Mouse (Mus musculus): ENCODE measurements around the gene Carmil1. TPM values are rescaled to one million over a fixed set of nuclear protein-coding genes. Genes with fewer than 3 reads are reported as not detected.

Gene Carmil1
- total and polyA plus RNA-seq, 3 experiments = 0.15 to 1.2 TPM; not detected in 1

DNA sequence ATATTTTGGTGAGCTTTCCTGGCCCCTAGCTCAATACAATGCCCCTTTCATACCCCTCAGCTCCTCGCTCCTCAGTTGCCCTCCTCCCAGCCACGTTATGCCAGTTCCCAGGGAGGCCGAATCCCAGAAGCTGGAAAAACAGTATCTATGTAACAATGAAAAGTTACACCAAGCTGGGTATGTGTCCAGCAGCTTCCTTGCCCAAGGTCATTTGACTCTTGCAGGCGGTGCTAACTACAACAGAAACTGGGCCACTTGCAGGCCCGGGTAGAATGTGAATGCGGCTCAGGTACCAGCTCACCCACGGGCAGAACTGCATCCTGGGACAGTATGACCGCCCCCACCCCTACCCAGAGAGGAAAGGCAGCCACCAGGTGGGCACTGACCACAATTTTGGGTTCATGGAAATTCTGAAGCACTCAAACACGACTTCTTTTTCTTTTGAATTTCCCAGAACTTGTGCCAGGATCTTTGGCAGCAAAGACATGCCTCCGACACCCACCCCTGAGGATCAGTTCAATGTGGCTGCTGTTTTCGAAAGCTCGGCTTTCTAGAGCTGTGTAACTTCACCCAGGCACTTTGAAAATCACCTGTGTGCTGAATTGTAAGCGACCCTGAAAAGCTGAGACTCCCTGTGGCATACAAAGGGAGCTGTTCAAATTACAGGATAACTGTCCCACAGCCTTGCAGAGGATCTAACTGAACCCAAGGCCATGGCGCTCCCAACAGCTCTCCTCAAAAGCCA lies 12.1 kb downstream of the Carmil1 start:
- no peak for DNase-seq (ENCODE audit: low read depth, low spot score)
- H3K27ac ChIP-seq (ENCODE audit: control insufficient read depth, low read depth, low read length) = no peak overlapping the region
- H3K9me3 ChIP-seq (replicated peaks; ENCODE audit: insufficient read depth, low read length) = no peaks in the 10 kb centered on the region
- TF ChIP-seq KAT2A (conservative IDR thresholded peaks at IDR 0.05; ENCODE audit: low read depth, low read length) (no peak), SMC3 (IDR thresholded peaks at IDR 0.05; ENCODE audit: low read depth, low read length) (no peak), ZNF384 (IDR thresholded peaks at IDR 0.05; ENCODE audit: low read depth, low read length) (no peak), UBTF (IDR thresholded peaks at IDR 0.05; ENCODE audit: borderline replicate concordance, insufficient read depth, low read depth, low read length) (no peak), CHD2 (IDR thresholded peaks at IDR 0.05; ENCODE audit: low read length) (no peak), MAX (IDR thresholded peaks at IDR 0.05; ENCODE audit: low read length) (no peak), ZKSCAN1 (IDR thresholded peaks at IDR 0.05; ENCODE audit: low read depth, low read length) (no peak), MYC (IDR thresholded peaks at IDR 0.05; ENCODE audit: low read depth, low read length) (no peak), BHLHE40 (IDR thresholded peaks at IDR 0.05; ENCODE audit: borderline replicate concordance, low read depth, low read length) (no peak)
- no peak overlapping the region for H3K4me3 ChIP-seq (ENCODE audit: control insufficient read depth in 1 of 2, insufficient read depth in 1 of 2, low read depth in 2 of 2, low read length in 2 of 2)
- H3K79me2 ChIP-seq (ENCODE audit: control insufficient read depth, insufficient read depth, low read length, poor library complexity) = no peaks in the 10 kb centered on the region
- H3K4me1 ChIP-seq (ENCODE audit: control insufficient read depth in 1 of 2, insufficient read depth in 2 of 2, low read length in 2 of 2) = peaks cover 0 to 8% of the 10 kb centered on the region in 2 experiments; a peak in 3 of 4 replicates
- H3K36me3 ChIP-seq (ENCODE audit: control insufficient read depth in 1 of 2, insufficient read depth in 2 of 2, low read length in 2 of 2) = peaks cover 0 to 6% of the 10 kb centered on the region in 2 experiments; a peak in 1 of 4 replicates
- peaks cover 2 to 3% of the 10 kb centered on the region in 2 experiments; a peak in 3 of 4 replicates for H3K27me3 ChIP-seq (ENCODE audit: control insufficient read depth in 1 of 2, insufficient read depth in 2 of 2, low read length in 2 of 2)
- H3K9ac ChIP-seq (ENCODE audit: control insufficient read depth, low read depth, low read length, poor library complexity, severe bottlenecking) = no peak overlapping the region

DNA sequence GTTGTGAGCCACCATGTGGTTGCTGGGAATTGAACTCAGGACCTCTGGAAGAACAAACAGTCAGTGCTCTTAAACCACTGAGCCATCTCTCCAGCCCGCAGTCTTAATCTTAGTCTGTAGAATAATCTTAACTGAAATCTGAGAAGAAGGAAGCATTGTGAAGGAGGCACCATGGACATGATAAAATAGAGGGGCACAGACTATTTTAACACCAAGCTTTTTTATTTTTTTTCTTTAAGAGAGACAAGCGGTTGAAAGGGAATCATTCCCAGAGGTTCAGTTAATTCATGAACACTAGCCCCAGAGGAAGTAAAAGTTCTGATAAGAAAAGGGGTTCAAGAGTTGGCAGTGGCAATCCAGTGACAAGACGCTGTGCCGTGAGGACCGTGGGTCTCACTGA lies 15.8 kb downstream of the Carmil1 start:
- H3K27ac ChIP-seq (ENCODE audit: control insufficient read depth, low read depth, low read length) = peak overlapping the region; percentile 46; the same call in 1 of the 2 replicates
- no peaks in the 10 kb centered on the region for H3K9me3 ChIP-seq (replicated peaks; ENCODE audit: insufficient read depth, low read length)

More for the DNA sequence above, 15.8 kb downstream of the Carmil1 start:
- TF ChIP-seq MAFK (IDR thresholded peaks at IDR 0.05; ENCODE audit: borderline replicate concordance, low read depth, low read length) (no peak), TCF12 (IDR thresholded peaks at IDR 0.05; ENCODE audit: low read depth, low read length) (no peak), NRF1 (IDR thresholded peaks at IDR 0.05; ENCODE audit: insufficient read depth, low read depth, low read length, poor library complexity, severe bottlenecking) (no peak), RCOR1 (IDR thresholded peaks at IDR 0.05; ENCODE audit: low read depth, low read length) (peak; percentile 58; the same call in 1 of the 2 replicates), GABPA (IDR thresholded peaks at IDR 0.05; ENCODE audit: low read depth, low read length) (no peak), POLR2AphosphoS5 (IDR thresholded peaks at IDR 0.05; ENCODE audit: borderline replicate concordance, low read depth, low read length) (no peak), GATA1 (IDR thresholded peaks at IDR 0.05; ENCODE audit: low read depth, low read length) (peak; percentile 33), SIN3A (IDR thresholded peaks at IDR 0.05; ENCODE audit: low read length) (no peak), UBTF (IDR thresholded peaks at IDR 0.05; ENCODE audit: borderline replicate concordance, insufficient read depth, low read depth, low read length) (no peak), RAD21 (IDR thresholded peaks at IDR 0.05; ENCODE audit: low read depth, low read length) (no peak), TBP (IDR thresholded peaks at IDR 0.05; ENCODE audit: low read depth, low read length) (0 out of 2 replicates have a peak, but pooled peaks have one; percentile 30), MEF2A (IDR thresholded peaks at IDR 0.05; ENCODE audit: extremely low read depth, insufficient replicate concordance, low read depth, low read length, poor library complexity, severe bottlenecking) (no peak), ZNF384 (IDR thresholded peaks at IDR 0.05; ENCODE audit: low read depth, low read length) (peak; percentile 69), EP300 (IDR thresholded peaks at IDR 0.05; ENCODE audit: low read depth in 1 of 2, low read length in 2 of 2) (peak; percentile 34 to 48; a peak in 2 of 4 replicates), MYC (IDR thresholded peaks at IDR 0.05; ENCODE audit: low read depth, low read length) (no peak), ELF1 (IDR thresholded peaks at IDR 0.05; ENCODE audit: low read depth, low read length) (no peak)
- no peak overlapping the region for H3K9ac ChIP-seq (ENCODE audit: control insufficient read depth, low read depth, low read length, poor library complexity, severe bottlenecking)
- H3K27me3 ChIP-seq (ENCODE audit: control insufficient read depth in 1 of 2, insufficient read depth in 2 of 2, low read length in 2 of 2) = peaks cover 0 to 2% of the 10 kb centered on the region in 2 experiments; a peak in 1 of 4 replicates
- peaks cover 0 to 11% of the 10 kb centered on the region in 2 experiments; a peak in 2 of 4 replicates for H3K36me3 ChIP-seq (ENCODE audit: control insufficient read depth in 1 of 2, insufficient read depth in 2 of 2, low read length in 2 of 2)
- DNase-seq (ENCODE audit: low read depth, low spot score) = peak; percentile 50
- H3K4me3 ChIP-seq (ENCODE audit: control insufficient read depth in 1 of 2, insufficient read depth in 1 of 2, low read depth in 2 of 2, low read length in 2 of 2) = no peak overlapping the region
- H3K4me1 ChIP-seq (ENCODE audit: control insufficient read depth in 1 of 2, insufficient read depth in 2 of 2, low read length in 2 of 2) = peaks cover 0 to 16% of the 10 kb centered on the region in 2 experiments; a peak in 3 of 4 replicates
- H3K79me2 ChIP-seq (ENCODE audit: control insufficient read depth, insufficient read depth, low read length, poor library complexity) = no peaks in the 10 kb centered on the region

Data from MEL (cell line).